Mouse (Mus musculus) megakaryocyte, embryonic 14.5 days (primary cell): Measurements from ENCODE around the gene Tulp1.

Experiments
- FLI1 ChIP-seq: IDR thresholded peaks from 2 replicates; pipeline ENCODE4 v1.6.1; 2012; ENCODE audit warnings: low read length, inconsistent platforms, mixed read lengths
- GATA1 ChIP-seq: IDR thresholded peaks from 3 replicates; pipeline ENCODE4 v1.6.1; 2012; ENCODE audit warnings: mixed read lengths, low read length, inconsistent platforms, borderline replicate concordance

- TF ChIP-seq GATA1: no peak
- no peak for TF ChIP-seq FLI1
Observed at GRCm38 (mm10) chr17:28361921-28362652, 2.9 kb downstream of the Tulp1 start.
